Mouse (Mus musculus): ENCODE results near the gene Med8. TPM values are rescaled to one million over a fixed set of nuclear protein-coding genes. Genes with fewer than 3 reads are reported as not detected.

Gene Med8
- polyA plus RNA-seq, 1 experiment from 2014 or later, result 166 TPM

- Histone ChIP-seq H3K4me1 (ENCODE audit: control insufficient read depth, insufficient read depth, low read length) (peaks cover 17% of the 10 kb centered on the region), H3K9ac (ENCODE audit: low read length) (no peak overlapping the region), H3K4me2 (no peak overlapping the region), H3K4me3 (ENCODE audit: low read depth, low read length) (no peak overlapping the region), H3K36me3 (ENCODE audit: control insufficient read depth, insufficient read depth, low read length) (no peaks in the 10 kb centered on the region), H3K27me3 (ENCODE audit: control insufficient read depth, insufficient read depth, low read length) (no peaks in the 10 kb centered on the region), H3K9me3 (ENCODE audit: control insufficient read depth, low read length) (no peaks in the 10 kb centered on the region), H3K27ac (ENCODE audit: low read depth, low read length) (no peak overlapping the region)
- no peak for ATAC-seq (ENCODE audit: low FRiP score)
- WGBS, result 87% methylated on average over 1 of the region's 1 CpGs
- no peak for DNase-seq (ENCODE audit: low spot score, missing footprints)
Measured at GRCm38 (mm10) chr4:118425374-118425773, 16.2 kb downstream of the Med8 start.

GRCm38 (mm10) chr4:118427415-118427767 lies 18.3 kb downstream of the Med8 start:
- 7% methylated on average over 5 of the region's 5 CpGs for WGBS

GRCm38 (mm10) chr4:118427768-118428451 lies 18.8 kb downstream of the Med8 start, which contains the start of gene Elovl1:
Gene Elovl1, plus strand, starts transcription at chr4:118428093.
- peak within 1 kb of the TSS; percentile 54; the same call in 1 of the 2 replicates for H3K27ac ChIP-seq (ENCODE audit: low read depth, low read length)
- H3K4me3 ChIP-seq (ENCODE audit: low read depth, low read length), result peak within 1 kb of the TSS; percentile 58
- H3K4me1 ChIP-seq (ENCODE audit: control insufficient read depth, insufficient read depth, low read length), result peaks cover 17% of the 10 kb centered on the region
- no peaks in the 10 kb centered on the region for H3K27me3 ChIP-seq (ENCODE audit: control insufficient read depth, insufficient read depth, low read length)
- H3K36me3 ChIP-seq (ENCODE audit: control insufficient read depth, insufficient read depth, low read length), result peaks cover 15% of the 10 kb centered on the region
- ATAC-seq (ENCODE audit: low FRiP score) (peak; percentile 96), DNase-seq (ENCODE audit: low spot score, missing footprints) (peak; percentile 97)
- WGBS, result 0% methylated on average over 29 of the region's 31 CpGs
- peak within 1 kb of the TSS; percentile 83 for H3K4me2 ChIP-seq
- peak within 1 kb of the TSS; percentile 77 for H3K9ac ChIP-seq (ENCODE audit: low read length)
- H3K9me3 ChIP-seq (ENCODE audit: control insufficient read depth, low read length), result no peaks in the 10 kb centered on the region

More at GRCm38 (mm10) chr4:118427415-118427767, 18.3 kb downstream of the Med8 start:
- H3K9ac ChIP-seq (ENCODE audit: low read length), result peak overlapping the region; percentile 77
- H3K27ac ChIP-seq (ENCODE audit: low read depth, low read length), result no peak overlapping the region
- peaks cover 11% of the 10 kb centered on the region for H3K36me3 ChIP-seq (ENCODE audit: control insufficient read depth, insufficient read depth, low read length)
- peaks cover 17% of the 10 kb centered on the region for H3K4me1 ChIP-seq (ENCODE audit: control insufficient read depth, insufficient read depth, low read length)
- no peak for DNase-seq (ENCODE audit: low spot score, missing footprints)
- H3K4me2 ChIP-seq, result peak overlapping the region; percentile 83
- ATAC-seq (ENCODE audit: low FRiP score), result no peak
- H3K27me3 ChIP-seq (ENCODE audit: control insufficient read depth, insufficient read depth, low read length), result no peaks in the 10 kb centered on the region
- no peaks in the 10 kb centered on the region for H3K9me3 ChIP-seq (ENCODE audit: control insufficient read depth, low read length)
- peak overlapping the region; percentile 58 for H3K4me3 ChIP-seq (ENCODE audit: low read depth, low read length)

- Histone ChIP-seq H3K9me3 (ENCODE audit: control insufficient read depth, low read length) (no peaks in the 10 kb centered on the region), H3K36me3 (ENCODE audit: control insufficient read depth, insufficient read depth, low read length) (peaks cover 21% of the 10 kb centered on the region), H3K4me3 (ENCODE audit: low read depth, low read length) (peak overlapping the region; percentile 58), H3K27ac (ENCODE audit: low read depth, low read length) (no peak overlapping the region; the same call in 1 of the 2 replicates), H3K27me3 (ENCODE audit: control insufficient read depth, insufficient read depth, low read length) (no peaks in the 10 kb centered on the region), H3K9ac (ENCODE audit: low read length) (peak overlapping the region; percentile 77), H3K4me1 (ENCODE audit: control insufficient read depth, insufficient read depth, low read length) (peaks cover 18% of the 10 kb centered on the region), H3K4me2 (peak overlapping the region; percentile 83)
- 51% methylated on average over 15 of the region's 15 CpGs for WGBS
- ATAC-seq (ENCODE audit: low FRiP score), result peak; percentile 8; the same call in 1 of the 2 replicates
- no peak for DNase-seq (ENCODE audit: low spot score, missing footprints)
Measured at GRCm38 (mm10) chr4:118428531-118429214, 19.5 kb downstream of the Med8 start.

- ATAC-seq (ENCODE audit: low FRiP score) (no peak), DNase-seq (ENCODE audit: low spot score, missing footprints) (no peak)
- WGBS, result 64% methylated on average over 7 of the region's 7 CpGs
- no peaks in the 10 kb centered on the region for H3K9me3 ChIP-seq (ENCODE audit: control insufficient read depth, low read length)
- no peak overlapping the region for H3K9ac ChIP-seq (ENCODE audit: low read length)
- no peak overlapping the region for H3K27ac ChIP-seq (ENCODE audit: low read depth, low read length)
- no peaks in the 10 kb centered on the region for H3K27me3 ChIP-seq (ENCODE audit: control insufficient read depth, insufficient read depth, low read length)
- H3K4me3 ChIP-seq (ENCODE audit: low read depth, low read length), result no peak overlapping the region
- H3K4me2 ChIP-seq, result no peak overlapping the region; the same call in 1 of the 2 replicates
- H3K36me3 ChIP-seq (ENCODE audit: control insufficient read depth, insufficient read depth, low read length), result peaks cover 21% of the 10 kb centered on the region
- peaks cover 19% of the 10 kb centered on the region for H3K4me1 ChIP-seq (ENCODE audit: control insufficient read depth, insufficient read depth, low read length)
Measured at GRCm38 (mm10) chr4:118429215-118429895, 20.2 kb downstream of the Med8 start.

- peaks cover 37% of the 10 kb centered on the region for H3K4me1 ChIP-seq (ENCODE audit: control insufficient read depth, insufficient read depth, low read length)
- WGBS, result 64% methylated on average over 8 of the region's 8 CpGs
- H3K27me3 ChIP-seq (ENCODE audit: control insufficient read depth, insufficient read depth, low read length), result no peaks in the 10 kb centered on the region
- no peak overlapping the region for H3K9ac ChIP-seq (ENCODE audit: low read length)
- H3K4me3 ChIP-seq (ENCODE audit: low read depth, low read length), result no peak overlapping the region
- no peak overlapping the region for H3K27ac ChIP-seq (ENCODE audit: low read depth, low read length)
- DNase-seq (ENCODE audit: low spot score, missing footprints), result no peak
- peaks cover 25% of the 10 kb centered on the region for H3K36me3 ChIP-seq (ENCODE audit: control insufficient read depth, insufficient read depth, low read length)
- no peak for ATAC-seq (ENCODE audit: low FRiP score)
- H3K9me3 ChIP-seq (ENCODE audit: control insufficient read depth, low read length), result no peaks in the 10 kb centered on the region
- H3K4me2 ChIP-seq, result no peak overlapping the region
Measured at GRCm38 (mm10) chr4:118432332-118432731, 23.2 kb downstream of the Med8 start.

- DNase-seq (ENCODE audit: low spot score, missing footprints), result peak; percentile 97
- peak within 1 kb of the TSS; percentile 90 for H3K9ac ChIP-seq (ENCODE audit: low read length)
- peaks cover 27% of the 10 kb centered on the region for H3K4me1 ChIP-seq (ENCODE audit: control insufficient read depth, insufficient read depth, low read length)
Measured at GRCm38 (mm10) chr4:118436820-118437603, 27.9 kb downstream of the Med8 start, which contains the start of gene Cdc20. Gene Cdc20, minus strand, starts transcription at chr4:118437352.

GRCm38 (mm10) chr4:118437829-118438253 lies 28.7 kb downstream of the Med8 start:
- H3K4me3 ChIP-seq (ENCODE audit: low read depth, low read length), result peak overlapping the region; percentile 86
- H3K4me2 ChIP-seq, result peak overlapping the region; percentile 87
- no peaks in the 10 kb centered on the region for H3K9me3 ChIP-seq (ENCODE audit: control insufficient read depth, low read length)
- no peaks in the 10 kb centered on the region for H3K27me3 ChIP-seq (ENCODE audit: control insufficient read depth, insufficient read depth, low read length)
- peak; percentile 94 for DNase-seq (ENCODE audit: low spot score, missing footprints)
- H3K36me3 ChIP-seq (ENCODE audit: control insufficient read depth, insufficient read depth, low read length), result peaks cover 10% of the 10 kb centered on the region; the same call in 1 of the 2 replicates
- peak overlapping the region; percentile 82 for H3K27ac ChIP-seq (ENCODE audit: low read depth, low read length)
- ATAC-seq (ENCODE audit: low FRiP score), result peak; percentile 25; the same call in 1 of the 2 replicates
- H3K9ac ChIP-seq (ENCODE audit: low read length), result peak overlapping the region; percentile 79
- peaks cover 27% of the 10 kb centered on the region for H3K4me1 ChIP-seq (ENCODE audit: control insufficient read depth, insufficient read depth, low read length)
- 9% methylated on average over 12 of the region's 12 CpGs for WGBS

More at GRCm38 (mm10) chr4:118436820-118437603, 27.9 kb downstream of the Med8 start, which contains the start of gene Cdc20:
- ATAC-seq (ENCODE audit: low FRiP score), result peak; percentile 96
- no peaks in the 10 kb centered on the region for H3K27me3 ChIP-seq (ENCODE audit: control insufficient read depth, insufficient read depth, low read length)
- peak within 1 kb of the TSS; percentile 82 for H3K27ac ChIP-seq (ENCODE audit: low read depth, low read length)
- H3K9me3 ChIP-seq (ENCODE audit: control insufficient read depth, low read length), result no peaks in the 10 kb centered on the region
- H3K4me3 ChIP-seq (ENCODE audit: low read depth, low read length), result peak within 1 kb of the TSS; percentile 86
- H3K36me3 ChIP-seq (ENCODE audit: control insufficient read depth, insufficient read depth, low read length), result peaks cover 17% of the 10 kb centered on the region
- peak within 1 kb of the TSS; percentile 87 for H3K4me2 ChIP-seq
- WGBS, result under 1% methylated on average over 67 of the region's 67 CpGs
